Mouse (Mus musculus): ENCODE results near the gene Tmc3.

DNA sequence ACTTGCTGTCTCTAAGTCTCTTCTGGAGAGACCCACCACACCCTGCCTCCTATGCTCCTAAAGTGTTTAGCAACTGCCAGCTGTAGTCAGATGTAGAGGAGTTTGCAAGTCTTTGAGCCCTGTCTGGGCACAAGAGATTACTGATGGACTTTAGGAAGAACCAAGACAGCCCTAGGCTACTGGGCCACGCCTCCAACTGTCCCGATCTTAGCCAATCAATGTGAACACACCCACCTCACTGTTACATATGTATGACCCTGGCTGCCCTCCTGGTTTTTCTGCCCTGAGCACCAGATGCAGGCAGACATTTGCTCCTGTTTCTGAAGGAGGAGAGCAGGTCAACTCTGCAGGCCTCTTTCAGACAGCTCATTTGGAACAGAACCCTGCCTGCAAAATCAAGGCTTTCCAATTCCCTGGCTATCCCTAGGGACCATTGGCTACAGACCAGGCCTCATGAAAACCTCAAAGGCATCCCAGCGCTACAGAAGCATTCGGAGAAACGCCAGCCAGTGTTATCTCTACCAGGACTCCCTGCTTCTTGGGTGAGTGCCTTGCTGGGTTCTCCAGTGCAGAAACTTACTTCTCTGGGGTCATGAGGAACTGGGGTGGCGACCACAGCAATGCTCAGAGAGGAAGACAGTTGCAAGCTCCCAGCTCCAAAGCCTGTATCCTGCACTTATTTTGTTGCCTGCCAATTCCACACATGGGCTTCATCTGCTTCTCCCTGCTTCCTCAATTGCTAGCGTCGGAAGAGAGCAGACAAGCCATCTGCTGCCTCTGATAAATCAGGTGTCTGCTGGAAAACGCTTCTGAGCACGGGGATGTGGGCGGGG lies at the start of gene Tmc3:
- no peak for TF ChIP-seq MAFK (IDR thresholded peaks at IDR 0.05; ENCODE audit: insufficient read depth, low read depth, low read length)
- no peak for TF ChIP-seq ZC3H11A (IDR thresholded peaks at IDR 0.05; ENCODE audit: borderline replicate concordance, low read depth, low read length)
- TF ChIP-seq HCFC1 (IDR thresholded peaks at IDR 0.05; ENCODE audit: borderline replicate concordance, insufficient read depth, low read length): no peak
